8 mouse cellular contexts compared by ENCODE assay signal in genomic region chr17:32947215-32947914, GRCm38 (mm10). TPM values are rescaled to one million over a fixed set of nuclear protein-coding genes. Genes with fewer than 3 reads are reported as not detected.
A peak's percentile ranks its signal among the peaks of the same experiment; 100 is the strongest.
DNase-seq lines count a peak whose midpoint lies in the region; ATAC-seq and TF ChIP-seq lines count a peak whose summit lies in the region.

TSS of gene Cyp4f13 (minus strand) at chr17:32947402.

- 0 out of 2 replicates have a peak, but pooled peaks have one; percentile 5 for TF ChIP-seq EP300 in ES-Bruce4 (IDR thresholded peaks at IDR 0.05; ENCODE audit: insufficient read depth, low read depth, low read length)

- ATAC-seq in forebrain, embryonic 14.5 days = peak; percentile 96
- peak; percentile 91 for ATAC-seq in neutrophil, adult 5-6 weeks (ENCODE audit: extremely low read depth, insufficient number of reproducible peaks, low FRiP score, poor library complexity, severe bottlenecking)

- DNase-seq in cerebellum, adult 11 months = peak; percentile 89
- DNase-seq in forebrain, embryonic 14.5 days (ENCODE audit: low spot score) = peak; percentile 91
- peak; percentile 99 to 100 for DNase-seq in heart, postnatal 14 days
- DNase-seq in layer of hippocampus, adult 18-20 months (ENCODE audit: low spot score in 2 of 2) = peak; percentile 93 to 95
- DNase-seq in lung, adult 2 months = peak; percentile 98
- peak; percentile 89 to 95 for DNase-seq in thymus, adult 18-20 months

- no peaks in the 10 kb centered on the region for H3K36me3 ChIP-seq in ES-Bruce4 (ENCODE audit: control insufficient read depth, insufficient read depth, low read length, poor library complexity, severe bottlenecking)
- H3K36me3 ChIP-seq in forebrain, embryonic 14.5 days (ENCODE audit: control insufficient read depth, insufficient read depth, low read length) = no peaks in the 10 kb centered on the region

- no peaks in the 10 kb centered on the region for H3K9me3 ChIP-seq in ES-Bruce4 (replicated peaks; ENCODE audit: control insufficient read depth, insufficient read depth, low read length, poor library complexity, severe bottlenecking)
- no peaks in the 10 kb centered on the region for H3K9me3 ChIP-seq in forebrain, embryonic 14.5 days (replicated peaks; ENCODE audit: control insufficient read depth, low read length)

- TF ChIP-seq CTCF in ES-Bruce4 (IDR thresholded peaks at IDR 0.05; ENCODE audit: low read depth, low read length) = no peak
- TF ChIP-seq CTCF in lung, adult 2 months (IDR thresholded peaks at IDR 0.05; ENCODE audit: insufficient read depth, low read length) = no peak

- no peaks in the 10 kb centered on the region for H3K4me1 ChIP-seq in ES-Bruce4 (ENCODE audit: control insufficient read depth, insufficient read depth, low read length)
- 0 out of 2 replicates have a peak, but pooled peaks cover 6% of the 10 kb centered on the region for H3K4me1 ChIP-seq in forebrain, embryonic 14.5 days (ENCODE audit: control insufficient read depth, insufficient read depth, low read length)
- peaks cover 3% of the 10 kb centered on the region; the same call in 1 of the 2 replicates for H3K4me1 ChIP-seq in lung, adult 2 months (ENCODE audit: control insufficient read depth, insufficient read depth, low read length)

- H3K27me3 ChIP-seq in ES-Bruce4 (ENCODE audit: control insufficient read depth, insufficient read depth, low read length, poor library complexity, severe bottlenecking) = no peaks in the 10 kb centered on the region
- no peaks in the 10 kb centered on the region for H3K27me3 ChIP-seq in forebrain, embryonic 14.5 days (replicated peaks; ENCODE audit: control insufficient read depth, insufficient read depth, low read length)

- intact Hi-C loops in heart, postnatal 14 days (cut with DNase I) = loop anchor here (5.0 kb wide), 1 partner anchor 55 kb away; the partner anchor contains the start of gene Zfp870

- no peak for TF ChIP-seq POLR2A in ES-Bruce4 (IDR thresholded peaks at IDR 0.05; ENCODE audit: insufficient read depth, low read length)
- TF ChIP-seq POLR2A in lung, adult 2 months (IDR thresholded peaks at IDR 0.05; ENCODE audit: borderline replicate concordance, extremely low read depth, low read depth, low read length) = peak; percentile 96

- peak within 1 kb of the TSS; percentile 82 for H3K4me3 ChIP-seq in ES-Bruce4 (ENCODE audit: low read depth, low read length)
- peak within 1 kb of the TSS; percentile 41 for H3K4me3 ChIP-seq in forebrain, embryonic 14.5 days (ENCODE audit: low read depth, low read length)
- peak within 1 kb of the TSS; percentile 80 for H3K4me3 ChIP-seq in lung, adult 2 months (replicated peaks; ENCODE audit: extremely low read depth, low read depth, low read length)

- 36% methylated on average over 12 of the region's 12 CpGs for WGBS in forebrain, embryonic 14.5 days
- 6% methylated on average over 12 of the region's 12 CpGs for WGBS in lung, adult 2 months

- H3K27ac ChIP-seq in ES-Bruce4 (ENCODE audit: insufficient read depth, low read length) = peak within 1 kb of the TSS; percentile 66
- no peak within 1 kb of the TSS; the same call in 1 of the 2 replicates for H3K27ac ChIP-seq in forebrain, embryonic 14.5 days (ENCODE audit: low read depth, low read length)

- peak within 1 kb of the TSS; percentile 62 for H3K4me2 ChIP-seq in forebrain, embryonic 14.5 days (ENCODE audit: low read length)

- H3K9ac ChIP-seq in ES-Bruce4 (ENCODE audit: low read depth, poor library complexity, severe bottlenecking) = peak within 1 kb of the TSS; percentile 57
- H3K9ac ChIP-seq in forebrain, embryonic 14.5 days (ENCODE audit: low read length) = peak within 1 kb of the TSS; percentile 52

RNA-seq across cellular contexts. Expression of gene Cyp4f13, which starts in this region (rescaled TPM):
- polyA plus RNA-seq in ES-Bruce4 (2011; ENCODE audit: insufficient read depth, insufficient read length, low read depth, missing spikeins) = 12.7 and 18.8 TPM in 2 replicates
- 3.6 and 4.5 TPM in 2 replicates for polyA plus RNA-seq in forebrain, embryonic 14.5 days (2014; fragmentation: Nextera tagmentation; extraction: Ambion mirVana)
- 10 to 100 TPM; 13.8 to 22.3 TPM for total RNA-seq in heart, postnatal 14 days (2021)
- 10 to 100 TPM; 20.9 to 23.1 TPM for total RNA-seq in layer of hippocampus, adult 18-20 months (2021)
- 40.4 and 51.4 TPM in 2 replicates for polyA plus RNA-seq in lung, adult 2 months (2012; rRNA removed)
- total RNA-seq in neutrophil, adult 5-6 weeks (2017) = 29.6 and 36.0 TPM in 2 replicates
